Comparison of ENCODE assay signal across 9 mouse cellular contexts in genomic region chr1:170645896-170646605, GRCm38 (mm10). TPM values are rescaled to one million over a fixed set of nuclear protein-coding genes. Genes with fewer than 3 reads are reported as not detected.
A peak's percentile ranks its signal among the peaks of the same experiment; 100 is the strongest.
DNase-seq lines count a peak whose midpoint lies in the region; ATAC-seq lines count a peak whose summit lies in the region.
"Had no signal": no experiment of that assay in that cellular context is flagged by ENCODE, and none has a peak within 500 bp of the region (broad histone marks: within the 10 kb centered on the region; RNA-seq: fewer than 3 reads in every experiment).

No protein-coding gene starts in this region.

- no peak overlapping the region for H3K4me2 ChIP-seq in liver, embryonic 15.5 days
- peak overlapping the region; percentile 85 for H3K4me2 ChIP-seq in forebrain, embryonic 16.5 days (ENCODE audit: low read length)
- peak overlapping the region; percentile 17 for H3K4me2 ChIP-seq in intestine, embryonic 16.5 days (ENCODE audit: low read depth, low read length)
- H3K4me2 ChIP-seq in neural tube, embryonic 14.5 days (ENCODE audit: low read depth, low read length) = peak overlapping the region; percentile 83

- no peak for DNase-seq in liver
- DNase-seq in urinary bladder, postnatal 36 days (ENCODE audit: low spot score in 2 of 2) = no peak
- DNase-seq in ovary, postnatal 14 days (ENCODE audit: low spot score) = no peak

- H3K4me1 ChIP-seq in liver, embryonic 15.5 days (replicated peaks) = peaks cover 17% of the 10 kb centered on the region
- H3K4me1 ChIP-seq in forebrain, embryonic 16.5 days (replicated peaks; ENCODE audit: control insufficient read depth, insufficient read depth, low read length) = peaks cover 14% of the 10 kb centered on the region
- H3K4me1 ChIP-seq in intestine, embryonic 16.5 days (ENCODE audit: control insufficient read depth, insufficient read depth, low read length) = peaks cover 11% of the 10 kb centered on the region
- H3K4me1 ChIP-seq in neural tube, embryonic 14.5 days (ENCODE audit: control insufficient read depth, insufficient read depth, low read length) = no peaks in the 10 kb centered on the region

- H3K4me3 ChIP-seq in liver, embryonic 15.5 days (replicated peaks) = peak overlapping the region; percentile 5; the same call in 1 of the 2 replicates
- H3K4me3 ChIP-seq in forebrain, embryonic 16.5 days (replicated peaks; ENCODE audit: low read length) = peak overlapping the region; percentile 65
- peak overlapping the region; percentile 20 for H3K4me3 ChIP-seq in intestine, embryonic 16.5 days (ENCODE audit: low read length)
- peak overlapping the region; percentile 1; the same call in 1 of the 2 replicates for H3K4me3 ChIP-seq in neural tube, embryonic 14.5 days (ENCODE audit: low read depth, low read length)

- WGBS in liver, embryonic 15.5 days (ENCODE audit: insufficient replicate concordance) = 50% methylated on average over 15 of the region's 15 CpGs
- WGBS in forebrain, embryonic 16.5 days = 65% methylated on average over 15 of the region's 15 CpGs
- WGBS in intestine, embryonic 16.5 days = 37% methylated on average over 15 of the region's 15 CpGs
- 46% methylated on average over 15 of the region's 15 CpGs for WGBS in neural tube, embryonic 14.5 days

- no peak overlapping the region for H3K27ac ChIP-seq in liver, embryonic 15.5 days (replicated peaks)
- no peak overlapping the region for H3K27ac ChIP-seq in forebrain, embryonic 16.5 days (ENCODE audit: low read length)
- no peak overlapping the region for H3K27ac ChIP-seq in intestine, embryonic 16.5 days (ENCODE audit: low read length)
- no peak overlapping the region for H3K27ac ChIP-seq in neural tube, embryonic 14.5 days (ENCODE audit: low read depth, low read length)

- peaks cover 38% of the 10 kb centered on the region for H3K27me3 ChIP-seq in liver, embryonic 15.5 days
- H3K27me3 ChIP-seq in forebrain, embryonic 16.5 days (replicated peaks; ENCODE audit: control insufficient read depth, insufficient read depth, low read length) = no peaks in the 10 kb centered on the region
- no peaks in the 10 kb centered on the region; the same call in 1 of the 2 replicates for H3K27me3 ChIP-seq in intestine, embryonic 16.5 days (replicated peaks; ENCODE audit: control insufficient read depth, insufficient read depth, low read length)
- no peaks in the 10 kb centered on the region for H3K27me3 ChIP-seq in neural tube, embryonic 14.5 days (ENCODE audit: control insufficient read depth, insufficient read depth, low read length)

- no peaks in the 10 kb centered on the region for H3K36me3 ChIP-seq in liver, embryonic 15.5 days (replicated peaks)
- no peaks in the 10 kb centered on the region for H3K36me3 ChIP-seq in forebrain, embryonic 16.5 days (ENCODE audit: control insufficient read depth, insufficient read depth)
- H3K36me3 ChIP-seq in intestine, embryonic 16.5 days (ENCODE audit: control insufficient read depth, insufficient read depth, low read length) = no peaks in the 10 kb centered on the region
- H3K36me3 ChIP-seq in neural tube, embryonic 14.5 days (ENCODE audit: control insufficient read depth, insufficient read depth, low read length) = no peaks in the 10 kb centered on the region
- H3K36me3 ChIP-seq: G1E had no signal

- H3K9me3 ChIP-seq in liver, embryonic 15.5 days (replicated peaks) = no peaks in the 10 kb centered on the region
- no peaks in the 10 kb centered on the region for H3K9me3 ChIP-seq in forebrain, embryonic 16.5 days (ENCODE audit: control insufficient read depth, low read length)
- H3K9me3 ChIP-seq in intestine, embryonic 16.5 days (ENCODE audit: control insufficient read depth, low read length) = no peaks in the 10 kb centered on the region
- H3K9me3 ChIP-seq in neural tube, embryonic 14.5 days (ENCODE audit: control insufficient read depth, low read length) = no peaks in the 10 kb centered on the region
- H3K9me3 ChIP-seq: G1E had no signal

- no peak overlapping the region for H3K9ac ChIP-seq in liver, embryonic 15.5 days
- peak overlapping the region; percentile 32; the same call in 1 of the 2 replicates for H3K9ac ChIP-seq in forebrain, embryonic 16.5 days (replicated peaks; ENCODE audit: low read depth, low read length)
- H3K9ac ChIP-seq in intestine, embryonic 16.5 days (ENCODE audit: low read depth, low read length) = peak overlapping the region; percentile 38; the same call in 1 of the 2 replicates
- no peak overlapping the region for H3K9ac ChIP-seq in neural tube, embryonic 14.5 days (replicated peaks; ENCODE audit: low read depth, low read length)

- ATAC-seq in liver, embryonic 15.5 days (ENCODE audit: insufficient read depth) = no peak
- ATAC-seq in forebrain, embryonic 16.5 days = no peak
- peak; percentile 22; the same call in 1 of the 2 replicates for ATAC-seq in intestine, embryonic 16.5 days
- ATAC-seq in neural tube, embryonic 14.5 days (ENCODE audit: low read depth) = no peak
- ATAC-seq in megakaryocyte, adult 5-6 weeks (ENCODE audit: poor library complexity, severe bottlenecking) = no peak

RNA-seq across cellular contexts. Expression of gene Olfml2b, which starts 1.7 kb away (rescaled TPM):
- polyA plus RNA-seq in liver, embryonic 15.5 days (2015; fragmentation: Nextera tagmentation; extraction: Ambion mirVana) = 3.1 and 3.5 TPM in 2 replicates
- 11.1 and 12.2 TPM in 2 replicates for polyA plus RNA-seq in forebrain, embryonic 16.5 days (2015; fragmentation: Nextera tagmentation; extraction: Ambion mirVana)
- polyA plus RNA-seq in intestine, embryonic 16.5 days (2015; fragmentation: Nextera tagmentation; extraction: Ambion mirVana) = 17.0 and 17.2 TPM in 2 replicates
- polyA plus RNA-seq in neural tube, embryonic 14.5 days (2014; fragmentation: Nextera tagmentation; extraction: Ambion mirVana) = 3.6 and 10.0 TPM in 2 replicates
- 9.0 and 9.2 TPM in 2 replicates for total RNA-seq in megakaryocyte, adult 5-6 weeks (2015)
- total RNA-seq in megakaryocyte, adult 5-6 weeks (2017) = 10.8 and 16.5 TPM in 2 replicates
- polyA plus RNA-seq: G1E had no signal

RNA-seq across cellular contexts. Expression of gene Nos1ap, which starts 56.4 kb away (rescaled TPM):
- 5.2 and 6.4 TPM in 2 replicates for polyA plus RNA-seq in liver, embryonic 15.5 days (2015; fragmentation: Nextera tagmentation; extraction: Ambion mirVana)
- polyA plus RNA-seq in forebrain, embryonic 16.5 days (2015; fragmentation: Nextera tagmentation; extraction: Ambion mirVana) = 20.9 and 26.9 TPM in 2 replicates
- 6.2 and 8.1 TPM in 2 replicates for polyA plus RNA-seq in intestine, embryonic 16.5 days (2015; fragmentation: Nextera tagmentation; extraction: Ambion mirVana)
- polyA plus RNA-seq in neural tube, embryonic 14.5 days (2014; fragmentation: Nextera tagmentation; extraction: Ambion mirVana) = 18.8 and 19.1 TPM in 2 replicates
- 9.8 and 11.6 TPM in 2 replicates for total RNA-seq in megakaryocyte, adult 5-6 weeks (2015)
- total RNA-seq in megakaryocyte, adult 5-6 weeks (2017) = 2.5 and 3.0 TPM in 2 replicates

Comparison
In these comparisons a context has a peak if more than half of its experiments do, and no peak if none do; other contexts are left out.
1. H3K4me3 ChIP-seq: peak in every context shown above with its lines; median percentile 65 in forebrain, embryonic 16.5 days; 20 in intestine, embryonic 16.5 days; 5 in liver, embryonic 15.5 days; 1 in neural tube, embryonic 14.5 days.
2. H3K9ac ChIP-seq: peak in forebrain, embryonic 16.5 days (single experiment) and intestine, embryonic 16.5 days (single experiment); none in liver, embryonic 15.5 days (single experiment) and neural tube, embryonic 14.5 days (single experiment).